Mouse (Mus musculus): ENCODE measurements around the gene Cdkn1c.

GRCm38 (mm10) chr7:143474811-143475210 lies 14.0 kb upstream of the Cdkn1c start:
- TF ChIP-seq CTCF (IDR thresholded peaks at IDR 0.05; ENCODE audit: low read depth, low read length) = no peak
- TF ChIP-seq POLR2A (IDR thresholded peaks at IDR 0.05; ENCODE audit: extremely low read depth, insufficient read depth, low read length) = no peak
